Mouse (Mus musculus): ENCODE data around the gene Lcmt2. TPM values are rescaled to one million over a fixed set of nuclear protein-coding genes. Genes with fewer than 3 reads are reported as not detected.
"Not testable (repeated sequence)": the region's sequence is repeated elsewhere in the genome, so short reads cannot be mapped to it uniquely, and the experiment has no call there.

Gene Lcmt2
- polyA plus RNA-seq (2017; shearing (Covaris generic)): 10 to 100 TPM in 1 of 2 experiments, 1 to 10 TPM in 1; 6.7 to 12.3 TPM

DNA sequence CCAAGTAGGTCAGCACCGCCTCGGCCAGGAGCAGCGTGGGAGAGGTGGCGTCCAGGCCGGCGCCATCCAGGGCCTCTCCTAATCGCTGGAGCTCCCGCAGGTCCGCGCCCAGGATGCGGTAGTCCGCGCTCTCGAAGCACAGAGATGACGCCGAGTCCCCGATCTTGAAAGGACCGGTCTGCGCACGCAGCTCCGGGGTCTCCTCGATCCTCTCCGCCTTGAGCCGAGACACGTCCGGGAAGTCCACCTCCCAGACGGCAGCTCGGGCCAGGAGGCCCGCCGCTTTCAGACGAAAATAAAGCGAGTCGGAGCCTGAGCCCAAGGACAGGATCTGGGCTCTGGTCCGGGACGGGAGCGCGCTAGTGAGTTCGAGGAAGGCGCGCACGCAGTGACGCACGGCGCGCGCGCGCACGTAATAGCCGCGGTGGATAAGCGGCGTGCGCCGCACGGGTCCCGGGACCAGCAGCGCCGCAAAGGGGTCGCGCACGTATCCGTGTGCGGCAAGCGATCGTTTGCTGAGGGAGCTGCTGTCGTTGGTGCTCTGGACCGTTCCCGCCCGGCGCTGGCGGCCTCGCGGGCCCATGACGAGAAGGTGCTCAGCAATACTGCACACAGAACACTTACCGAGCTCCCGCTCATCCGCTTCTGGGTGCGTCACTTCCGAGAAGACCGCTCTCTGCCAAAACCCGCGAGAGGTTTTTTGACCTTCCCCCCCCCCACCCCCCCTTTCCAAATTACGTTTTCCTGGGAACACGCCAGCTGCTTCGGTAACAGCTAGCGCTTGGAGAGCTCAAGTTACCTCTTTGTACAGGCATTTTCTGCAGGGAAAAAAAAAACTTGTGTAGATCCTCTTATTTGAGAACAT, at the start of gene Lcmt2, which contains the start of gene Adal:
Lcmt2 (minus strand) TSS at position 636 of the 865 bp plus-strand sequence.
Adal (plus strand) TSS at position 411 of the 865 bp plus-strand sequence.
- peak; percentile 85 for ATAC-seq

- no peak for ATAC-seq
Measured at GRCm38 (mm10) chr2:121188530-121188929, 48.1 kb upstream of the Lcmt2 start.

DNA sequence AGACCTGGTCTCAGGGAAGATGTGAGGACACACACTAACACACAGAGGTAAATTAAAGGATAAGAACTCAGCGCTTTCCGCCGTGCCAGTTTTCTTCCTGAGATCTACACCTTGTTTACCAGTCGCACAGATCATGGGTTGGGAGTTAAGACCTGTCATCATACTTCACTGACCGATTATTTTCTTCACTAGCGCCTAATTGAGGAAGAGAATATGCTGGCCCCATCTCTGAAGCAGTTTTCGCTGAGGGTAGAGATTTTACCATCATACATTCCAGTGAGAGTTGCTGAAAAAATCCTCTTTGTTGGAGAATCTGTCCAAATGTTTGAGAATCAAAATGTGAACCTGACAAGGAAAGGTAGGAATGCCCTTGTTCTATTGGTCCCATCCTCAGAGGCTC, 43.7 kb upstream of the Lcmt2 start:
- ATAC-seq: no peak

DNA sequence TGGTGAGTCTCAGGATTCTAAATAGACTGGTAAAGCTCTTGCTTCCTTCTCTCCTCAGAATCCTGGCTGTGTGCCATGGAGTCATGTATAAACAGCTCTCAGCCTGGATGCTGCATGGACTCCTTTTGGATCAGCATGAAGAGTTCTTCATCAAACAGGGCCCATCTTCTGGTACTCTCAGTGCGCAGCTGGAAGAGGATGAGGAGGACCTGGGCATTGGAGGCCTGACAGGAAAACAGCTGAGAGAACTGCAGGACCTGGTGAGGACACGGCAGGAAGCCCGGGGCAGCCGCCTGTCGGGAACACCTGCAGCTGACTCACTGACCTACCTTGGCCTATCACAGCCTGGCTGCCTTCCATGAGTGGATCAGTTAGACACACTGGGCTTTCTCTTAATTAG, 43.0 kb upstream of the Lcmt2 start:
- ATAC-seq: no peak

DNA sequence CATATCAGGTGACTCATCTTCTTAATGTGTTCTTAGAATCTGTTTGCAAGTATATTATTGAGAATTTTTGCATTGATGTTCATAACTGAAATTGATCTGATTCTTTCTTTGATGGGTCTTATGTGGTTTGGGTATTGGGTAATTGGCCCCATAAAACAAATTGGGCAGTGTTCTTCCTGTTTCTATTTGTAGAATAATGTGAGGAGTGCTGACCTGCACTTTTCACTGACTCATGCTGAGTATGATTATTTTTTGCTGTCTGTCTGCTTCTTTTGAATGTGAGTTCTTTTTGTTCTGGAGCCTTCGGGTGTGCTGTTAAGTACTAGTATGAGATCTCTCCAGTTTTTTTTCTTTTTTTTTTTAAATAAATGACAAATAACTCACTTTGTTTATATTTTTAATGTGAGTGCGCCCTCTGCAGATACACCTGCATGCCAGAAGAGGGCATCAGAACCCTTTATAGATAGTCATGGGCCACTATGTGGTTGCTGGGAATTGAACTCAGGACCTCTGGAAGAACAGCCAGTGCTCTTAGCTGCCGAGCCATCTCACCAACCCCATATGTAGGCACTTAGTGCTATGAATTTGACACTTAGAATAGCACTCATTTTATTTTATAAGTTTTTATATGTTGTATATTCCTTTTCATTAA, 38.5 kb upstream of the Lcmt2 start:
- no peak for ATAC-seq

DNA sequence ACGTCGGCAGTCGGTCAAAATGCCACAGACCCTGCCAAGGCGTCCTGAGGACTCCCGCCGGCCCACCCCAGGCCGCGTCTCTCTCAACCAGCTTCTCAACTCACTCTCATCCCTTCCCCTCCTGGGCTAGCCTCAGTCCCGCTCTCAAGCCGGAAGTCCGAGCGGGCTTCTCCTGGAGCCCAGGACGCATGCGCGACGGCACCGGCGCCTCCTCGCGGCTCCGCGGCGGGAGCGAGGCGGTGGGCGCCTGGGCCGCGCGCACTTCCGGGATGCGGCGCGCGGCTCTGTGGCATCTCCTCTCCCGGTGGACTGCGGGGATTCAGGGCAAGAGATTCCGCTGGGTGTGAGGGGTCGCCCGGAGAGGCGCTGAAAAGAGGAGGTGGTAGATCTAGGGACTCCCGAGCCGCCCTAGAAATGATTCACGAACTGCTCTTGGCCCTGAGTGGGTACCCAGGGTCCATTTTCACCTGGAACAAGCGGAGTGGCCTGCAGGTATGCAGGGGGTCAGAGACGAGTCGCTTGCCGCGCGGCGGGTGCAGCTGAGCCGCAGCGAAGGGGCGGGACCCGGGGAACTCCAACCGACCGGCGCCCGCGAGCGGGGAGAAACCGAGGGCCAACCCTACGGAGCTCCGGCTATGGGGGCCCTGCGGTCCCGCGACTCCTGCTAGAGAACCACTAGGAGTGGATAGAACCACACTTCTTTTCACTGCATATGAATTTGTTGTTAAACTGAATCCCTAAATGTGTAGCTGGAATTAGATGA, 30.7 kb upstream of the Lcmt2 start, which contains the start of gene Zscan29:
Zscan29 (minus strand) TSS at position 146 of the 763 bp plus-strand sequence.
- peak; percentile 85 for ATAC-seq

GRCm38 (mm10) chr2:121170481-121170971, 30.1 kb upstream of the Lcmt2 start, which contains the start of gene Tubgcp4:
TSS of gene Tubgcp4 (plus strand) at chr2:121170654.
- peak; percentile 35 for ATAC-seq

DNA sequence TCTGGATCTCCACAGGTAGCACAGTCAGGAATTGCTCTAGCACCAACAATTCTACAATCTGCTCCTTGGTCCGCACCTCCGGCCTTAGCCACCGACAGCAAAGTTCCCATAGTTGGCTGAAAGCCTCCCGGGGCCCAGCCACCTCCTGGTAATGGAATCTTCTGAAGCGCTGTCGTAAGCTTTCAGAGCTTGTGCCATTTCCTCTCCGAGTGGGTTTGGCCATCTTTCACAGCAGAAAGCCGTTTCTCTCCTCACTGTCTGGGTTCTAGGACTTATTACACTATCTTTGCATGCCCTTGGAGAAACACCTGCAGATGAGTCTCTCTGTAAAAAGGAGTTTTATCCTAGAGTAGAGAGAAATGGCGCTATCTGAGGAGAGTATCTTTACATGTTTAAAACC, 29.4 kb upstream of the Lcmt2 start:
- no peak for ATAC-seq

GRCm38 (mm10) chr2:121169173-121169572, 28.7 kb upstream of the Lcmt2 start:
- ATAC-seq: no peak

DNA sequence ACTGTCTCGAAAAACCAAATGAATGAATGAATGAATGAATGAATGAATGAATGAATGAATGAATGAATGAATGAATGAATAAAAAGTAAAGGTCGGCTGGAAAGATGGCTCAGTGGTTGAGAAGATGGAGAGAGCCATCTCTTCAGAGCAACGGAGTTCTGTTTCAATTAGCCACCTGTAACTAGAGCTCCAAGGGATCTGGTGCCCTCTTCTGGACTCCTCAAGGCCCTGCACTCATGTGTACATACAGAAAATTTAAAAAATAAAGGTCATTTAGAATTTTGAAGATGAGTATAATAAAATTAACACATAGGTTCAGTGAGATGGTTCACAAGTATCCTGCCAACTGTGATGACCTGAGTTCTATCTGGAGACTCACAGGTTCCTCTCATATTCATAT, 12.6 kb upstream of the Lcmt2 start:
- ATAC-seq: no peak

- ATAC-seq: no peak
Measured at GRCm38 (mm10) chr2:121149679-121150078, 9.2 kb upstream of the Lcmt2 start.

DNA sequence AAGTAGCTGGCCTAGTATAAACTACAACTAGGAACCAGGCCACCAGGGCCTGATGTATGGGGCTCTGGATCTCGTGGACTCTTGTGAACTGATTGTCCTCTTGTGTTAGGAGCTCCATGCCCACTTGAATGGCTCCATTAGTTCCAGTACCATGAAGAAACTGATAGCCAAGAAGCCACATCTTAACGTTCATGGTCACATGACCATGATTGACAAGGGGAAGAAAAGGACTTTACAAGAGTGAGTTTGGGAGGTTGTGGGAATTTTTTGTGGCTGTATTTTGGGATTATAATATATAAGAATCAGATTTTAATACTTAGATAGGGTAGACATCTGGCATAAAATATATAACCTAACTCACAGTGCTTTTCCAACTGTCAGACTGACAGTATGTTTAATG, 2.0 kb upstream of the Lcmt2 start:
- no peak for ATAC-seq

DNA sequence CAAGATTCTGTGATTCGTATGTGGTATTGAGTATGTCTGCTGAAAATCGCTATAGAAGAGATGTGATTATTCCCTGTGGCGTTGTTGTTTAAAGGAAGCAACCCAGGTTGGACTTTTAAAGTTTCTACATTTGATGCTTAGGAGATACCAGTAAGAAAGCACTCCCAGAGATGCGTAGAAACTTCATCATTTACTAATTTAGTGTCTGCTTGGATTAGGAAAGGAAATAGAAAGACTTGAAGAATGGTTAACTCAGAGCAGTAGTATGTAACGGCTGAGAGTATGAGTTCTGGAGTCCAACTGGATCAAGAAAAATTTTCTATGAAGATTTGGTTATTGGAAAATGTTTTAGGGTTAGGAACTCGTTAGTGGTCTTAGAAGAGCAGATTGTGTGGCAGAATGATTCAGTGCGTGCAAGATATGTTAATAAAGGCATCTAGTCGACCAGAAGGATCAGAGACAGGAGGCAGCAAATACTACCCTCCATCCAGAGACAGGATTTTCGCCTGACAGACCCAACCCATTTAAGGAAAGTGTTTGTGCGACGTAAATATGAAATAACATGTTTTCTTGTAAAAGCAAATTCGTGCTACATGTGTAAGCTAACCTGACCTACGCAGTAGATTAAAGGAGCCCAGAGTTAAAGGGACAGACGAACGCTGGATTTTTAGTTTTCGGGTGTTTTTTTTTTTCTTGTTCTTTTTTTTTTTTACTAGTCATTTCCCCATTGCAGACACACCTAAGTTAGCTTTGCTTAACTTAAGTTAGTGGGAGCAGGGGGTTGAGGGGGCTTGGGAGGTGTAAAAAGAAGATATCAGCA, 973 bp upstream of the Lcmt2 start:
- no peak for ATAC-seq

GRCm38 (mm10) chr2:121139266-121140017, 1.0 kb downstream of the Lcmt2 start:
- peak; percentile 38 for ATAC-seq

DNA sequence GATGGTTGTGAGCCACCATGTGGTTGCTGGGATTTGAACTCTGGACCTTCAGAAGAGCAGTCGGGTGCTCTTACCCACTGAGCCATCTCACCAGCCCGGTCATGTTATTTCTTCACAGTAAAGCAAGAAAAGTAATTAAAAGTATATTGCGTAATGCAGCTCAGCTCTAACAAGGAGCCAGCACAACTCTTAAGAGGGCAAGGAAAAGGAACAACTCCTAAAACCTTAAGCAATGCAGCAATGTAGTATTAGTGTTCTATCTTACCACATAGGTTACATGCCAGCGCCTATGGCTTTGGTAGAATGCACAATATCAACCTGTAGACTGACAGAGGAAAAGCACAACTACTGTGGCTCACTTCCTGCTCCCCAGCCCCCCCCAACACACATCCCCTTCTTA, 3.1 kb downstream of the Lcmt2 start:
- ATAC-seq: no peak

- no peak for ATAC-seq
Measured at GRCm38 (mm10) chr2:121132822-121133221, 7.6 kb downstream of the Lcmt2 start.

GRCm38 (mm10) chr2:121128865-121129620, 11.4 kb downstream of the Lcmt2 start:
- no peak for ATAC-seq

- ATAC-seq: no peak
Measured at GRCm38 (mm10) chr2:121127536-121127935, 12.9 kb downstream of the Lcmt2 start.

DNA sequence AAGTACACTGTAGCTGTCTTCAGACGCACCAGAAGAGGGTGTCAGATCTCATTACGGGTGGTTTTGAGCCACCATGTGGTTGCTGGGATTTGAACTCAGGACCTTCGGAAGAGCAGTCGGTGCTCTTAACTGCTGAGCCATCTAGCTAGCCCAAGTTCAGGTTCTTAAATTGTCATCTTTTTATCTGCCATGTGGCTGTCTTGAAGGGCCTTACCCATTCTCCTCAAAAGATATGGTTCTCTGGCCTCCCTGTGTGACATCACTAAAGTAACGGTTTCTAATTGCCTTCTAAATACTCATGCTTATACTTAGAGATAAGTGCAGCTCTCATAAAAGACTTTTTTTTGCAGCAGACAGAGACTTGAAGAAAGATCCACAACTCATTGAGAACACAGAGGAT, 14.2 kb downstream of the Lcmt2 start:
- ATAC-seq: not testable (repeated sequence)

DNA sequence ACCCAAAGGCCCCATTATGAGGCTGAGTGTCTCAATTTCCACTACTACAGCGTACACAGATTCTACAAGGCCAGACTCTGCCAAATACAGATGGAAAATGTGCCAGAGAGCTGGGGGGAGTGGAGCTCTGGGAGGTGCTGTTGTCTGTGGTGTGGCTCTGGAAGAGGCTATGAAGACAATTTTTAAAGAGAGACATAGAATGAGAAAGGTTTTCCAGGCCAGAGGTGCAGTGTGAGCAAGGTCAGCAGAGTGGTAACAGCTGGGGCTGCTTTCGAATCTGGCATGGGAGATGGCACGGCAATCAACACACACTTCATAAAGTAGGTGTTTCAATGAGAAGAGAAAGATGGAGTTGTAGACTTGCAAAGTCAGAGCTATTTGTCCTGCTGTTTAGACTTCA, 21.2 kb downstream of the Lcmt2 start:
- ATAC-seq: no peak

All from CD4-positive, CD25-positive, alpha-beta regulatory T cell, adult 4 months (primary cell).